Mouse (Mus musculus) lung, postnatal 14 days (tissue): ENCODE data around the gene Cyp26a1.

ENCODE experiments used
- DNase-seq: peaks from one replicate; pipeline ENCODE4 v3.0.0; 2021

Gene Cyp26a1

GRCm38 (mm10) chr19:37699711-37700110, 2.1 kb downstream of the Cyp26a1 start:
- DNase-seq, result no peak

DNA sequence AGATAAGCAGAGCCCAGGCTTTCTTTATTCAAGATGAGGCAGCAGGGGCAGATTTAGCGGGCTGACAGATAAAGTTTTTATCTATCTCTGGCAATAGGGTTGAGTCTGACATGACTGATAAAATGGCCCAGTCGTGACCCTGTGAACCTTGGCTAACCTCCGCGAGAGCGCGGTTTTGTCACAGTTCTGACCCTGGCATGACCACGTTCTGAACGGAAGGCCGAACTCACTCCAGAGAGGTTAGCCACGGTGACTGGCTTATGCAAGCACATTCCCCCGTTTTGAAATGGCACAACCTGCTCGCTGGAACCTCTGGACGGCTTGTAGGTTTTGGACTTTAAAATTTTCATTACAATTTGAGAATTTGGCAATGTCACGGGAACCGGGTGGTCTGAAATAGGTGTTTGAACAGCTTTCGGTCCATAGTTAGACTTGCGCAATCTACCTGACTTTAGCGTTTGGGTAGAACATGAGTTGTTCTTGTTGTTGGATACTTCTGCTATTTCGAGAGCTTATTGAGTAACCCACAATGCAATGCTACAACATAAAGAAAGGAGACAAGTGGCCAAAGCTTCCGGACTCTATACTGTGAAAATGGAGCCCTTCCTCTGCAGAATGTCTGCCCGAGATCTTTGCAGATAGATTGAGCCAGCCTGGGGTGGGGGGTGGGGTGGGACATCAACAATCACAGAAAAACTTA, 4.9 kb downstream of the Cyp26a1 start:
- DNase-seq, result no peak

- peak; percentile 76 for DNase-seq
Measured at GRCm38 (mm10) chr19:37703902-37704509, 6.4 kb downstream of the Cyp26a1 start.

DNA sequence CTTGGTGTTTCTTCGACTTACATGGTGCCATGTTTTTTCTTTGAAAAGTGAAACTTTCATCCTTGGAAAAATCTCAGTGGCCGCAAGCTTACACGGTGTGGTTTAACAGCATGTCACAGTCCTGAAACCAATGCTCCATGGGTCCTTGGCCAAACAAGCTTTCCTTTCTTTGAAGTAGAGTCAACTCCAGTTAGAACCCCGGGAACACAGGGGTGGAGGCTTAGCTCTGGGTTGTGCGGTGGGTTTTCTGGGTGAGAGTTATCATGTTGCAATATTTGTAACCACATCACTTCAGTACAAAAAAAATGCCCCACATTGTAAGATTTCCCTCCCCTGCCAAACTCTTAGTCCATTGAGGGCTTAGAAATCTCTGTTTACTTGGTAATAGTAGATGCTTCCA, 8.1 kb downstream of the Cyp26a1 start:
- no peak for DNase-seq

- DNase-seq, result no peak
Measured at GRCm38 (mm10) chr19:37714681-37715080, 17.1 kb downstream of the Cyp26a1 start.

GRCm38 (mm10) chr19:37715980-37716379, 18.4 kb downstream of the Cyp26a1 start:
- no peak for DNase-seq

DNA sequence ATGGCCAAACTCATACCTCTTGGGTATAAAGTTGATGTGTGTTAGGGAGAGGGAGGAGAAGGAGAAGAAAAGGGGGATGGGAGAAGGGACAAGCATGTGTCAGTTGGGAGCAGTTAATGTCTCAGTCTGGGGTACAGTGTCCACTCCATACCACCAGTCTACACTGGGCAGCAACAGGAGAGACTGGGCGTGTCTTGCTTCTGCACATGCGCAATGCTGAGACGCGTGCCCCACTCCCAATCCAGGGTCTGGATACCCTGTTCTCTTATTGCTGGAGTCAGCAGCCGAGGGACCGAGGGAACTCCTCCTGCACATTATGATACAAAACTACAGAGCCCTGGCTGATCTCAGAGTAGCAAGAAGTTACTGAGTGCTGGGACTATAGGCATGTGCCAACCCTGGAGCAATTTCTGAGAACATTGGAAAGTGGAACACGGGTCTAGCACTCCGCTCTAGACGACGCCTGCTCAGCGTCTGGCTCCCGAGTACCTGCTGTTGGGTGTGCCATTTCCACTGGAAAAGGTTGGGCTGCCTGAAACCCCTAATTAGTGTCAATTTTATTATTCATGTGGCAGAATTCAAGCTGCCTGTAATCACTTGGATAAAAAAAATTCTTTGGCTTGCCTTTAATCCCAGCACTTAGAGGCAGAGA, 19.1 kb downstream of the Cyp26a1 start:
- no peak for DNase-seq

DNA sequence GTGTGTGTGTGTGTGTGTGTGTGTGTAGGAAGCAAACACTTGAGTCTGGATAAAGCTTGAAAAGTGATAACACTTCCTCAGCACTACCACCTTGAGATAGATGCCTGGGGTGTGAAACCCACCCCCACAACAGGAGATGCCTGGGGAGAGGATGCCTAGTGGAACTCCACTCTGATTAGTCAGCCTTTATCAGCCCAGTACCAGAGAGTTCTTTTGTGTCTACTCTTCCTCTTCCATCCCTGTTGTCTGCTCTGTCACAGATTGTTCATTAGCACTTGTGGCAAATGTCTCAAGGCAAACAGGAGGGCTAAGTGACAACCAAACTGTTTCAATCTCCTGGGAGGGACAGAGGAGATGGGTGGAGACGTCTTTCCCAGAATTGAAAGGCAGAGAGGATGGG, 21.6 kb downstream of the Cyp26a1 start:
- DNase-seq, result no peak

DNA sequence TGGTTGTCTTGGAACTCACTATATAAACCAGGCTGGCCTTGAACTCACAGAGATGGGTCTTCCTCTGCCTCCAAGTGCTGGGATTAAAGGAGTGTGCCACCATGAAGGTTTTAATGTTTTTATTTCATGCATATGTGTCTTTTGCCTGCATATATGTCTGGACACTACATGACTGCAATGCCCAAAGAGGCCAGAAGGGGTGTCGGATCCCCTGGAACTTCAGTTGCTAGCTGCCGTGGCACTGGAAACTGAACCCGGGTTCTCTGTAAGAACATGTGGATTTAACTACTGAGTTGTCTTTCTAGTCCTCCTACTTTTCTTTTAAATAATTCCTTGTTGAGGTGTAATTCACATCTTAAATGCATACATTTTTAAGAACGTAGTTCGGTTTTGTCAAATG, 27.0 kb downstream of the Cyp26a1 start:
- no peak for DNase-seq

DNA sequence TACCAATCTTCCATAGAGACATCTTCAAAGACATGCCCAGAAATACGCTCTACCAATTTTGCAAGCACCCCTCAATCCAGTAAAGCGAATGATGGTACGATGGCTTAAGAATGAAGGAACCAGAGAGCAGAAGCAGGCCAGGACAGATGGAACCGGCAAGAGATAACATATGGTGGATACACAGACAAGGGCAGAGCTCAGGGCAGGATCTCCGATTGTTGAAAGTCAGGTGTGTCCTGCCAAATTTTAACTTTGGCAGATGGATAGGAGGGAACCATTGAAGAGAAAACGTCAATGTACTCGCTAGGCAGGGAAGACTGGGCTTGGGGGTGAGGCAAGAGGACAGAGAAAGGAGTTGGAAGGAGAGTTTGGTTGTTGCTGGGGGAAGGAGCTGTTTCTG, 29.0 kb downstream of the Cyp26a1 start:
- DNase-seq, result no peak

DNA sequence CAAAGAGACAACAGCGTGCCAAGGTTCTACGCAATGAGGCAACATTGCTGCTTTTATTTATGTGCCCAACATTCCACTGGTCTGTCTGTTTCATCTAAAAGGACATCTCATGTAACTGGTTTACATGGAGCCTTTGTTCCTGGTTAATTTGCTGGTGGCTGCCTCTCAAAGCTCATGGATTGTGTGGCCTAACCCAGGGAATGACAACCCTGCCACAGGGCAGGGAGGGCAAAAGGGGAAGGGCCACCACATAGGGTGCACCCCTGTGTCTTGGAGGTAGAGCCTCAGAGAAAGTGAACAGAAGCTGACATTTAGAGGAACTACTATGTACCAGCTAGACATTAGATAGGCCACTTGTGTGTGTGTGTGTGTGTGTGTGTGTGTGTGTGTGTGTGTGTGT, 29.8 kb downstream of the Cyp26a1 start:
- no peak for DNase-seq

GRCm38 (mm10) chr19:37735426-37735825, 37.8 kb downstream of the Cyp26a1 start:
- DNase-seq, result no peak

DNA sequence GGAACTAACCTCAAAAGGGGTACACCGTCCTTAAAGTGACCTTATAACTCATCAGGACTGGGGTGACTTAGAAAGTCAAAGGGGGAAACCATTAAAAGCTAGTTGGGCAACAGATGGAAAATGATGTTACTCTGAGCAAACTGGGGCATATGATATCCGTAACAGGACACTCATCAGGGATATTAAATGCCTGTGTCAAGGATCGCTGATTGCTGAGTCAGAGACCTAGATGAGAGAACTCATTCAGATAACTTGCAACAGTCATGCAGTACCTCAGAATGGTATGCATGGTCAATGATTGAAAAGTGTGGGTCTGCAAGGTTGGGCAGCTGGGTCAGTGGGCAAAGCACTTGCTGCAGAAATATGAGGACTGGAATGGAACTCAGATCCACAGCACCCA, 41.0 kb downstream of the Cyp26a1 start:
- DNase-seq, result no peak

- DNase-seq, result no peak
Measured at GRCm38 (mm10) chr19:37740043-37740442, 42.4 kb downstream of the Cyp26a1 start.
